Mouse (Mus musculus): ENCODE data around the gene Atp5b.

Atp5b gene

DNA sequence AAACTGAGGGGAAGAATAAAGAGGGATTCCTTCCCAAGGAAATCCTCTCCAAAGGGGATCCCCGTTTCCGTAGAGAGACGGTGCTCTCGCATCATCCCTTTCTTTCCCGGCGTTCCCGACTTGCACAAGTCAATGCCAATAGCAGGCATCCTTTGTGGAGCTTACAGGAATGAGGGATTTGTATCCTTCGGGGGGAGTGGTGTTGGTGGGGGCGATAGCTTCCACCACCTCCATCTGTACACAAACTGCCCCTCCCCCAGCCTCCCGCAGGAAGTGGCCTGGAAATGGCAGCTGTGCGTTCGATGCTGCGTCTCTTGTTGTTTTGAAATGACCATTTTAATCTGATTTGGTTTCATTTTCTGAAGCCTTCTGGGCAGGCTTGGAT, 14.5 kb downstream of the Atp5b start:
- DNase-seq = peak; percentile 55

DNA sequence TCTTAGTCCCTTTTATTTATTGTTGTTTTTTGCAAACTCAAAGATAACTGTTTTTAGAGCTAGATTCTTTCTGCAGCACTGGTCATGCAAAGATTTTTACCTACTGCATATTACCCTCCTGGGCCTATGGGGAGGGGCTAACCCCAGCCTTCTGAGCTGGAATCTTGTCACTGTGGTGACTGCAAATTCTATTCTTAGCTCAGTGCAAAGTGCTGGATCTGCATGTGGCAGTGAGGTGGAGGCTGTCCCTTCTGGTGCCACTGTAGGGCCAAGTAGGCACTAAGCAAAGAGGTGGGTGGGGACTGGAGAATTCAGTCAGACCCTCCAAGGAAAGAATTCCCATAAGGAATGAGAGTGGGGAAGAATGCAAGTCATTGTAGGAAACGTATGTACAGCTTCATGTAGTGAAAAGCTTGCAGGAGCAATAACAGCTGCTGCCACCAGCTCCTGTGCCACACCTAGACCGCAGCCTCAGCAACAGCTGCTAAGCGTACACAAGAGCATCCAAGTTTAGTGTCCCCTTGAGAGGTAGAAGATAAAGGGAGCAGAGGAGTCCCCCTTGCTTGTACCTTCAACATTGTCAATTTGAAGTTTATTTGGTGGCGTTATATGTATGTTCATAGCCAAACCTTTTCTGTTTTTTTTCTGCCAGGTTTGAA, 27.2 kb downstream of the Atp5b start:
- DNase-seq = no peak

DNA sequence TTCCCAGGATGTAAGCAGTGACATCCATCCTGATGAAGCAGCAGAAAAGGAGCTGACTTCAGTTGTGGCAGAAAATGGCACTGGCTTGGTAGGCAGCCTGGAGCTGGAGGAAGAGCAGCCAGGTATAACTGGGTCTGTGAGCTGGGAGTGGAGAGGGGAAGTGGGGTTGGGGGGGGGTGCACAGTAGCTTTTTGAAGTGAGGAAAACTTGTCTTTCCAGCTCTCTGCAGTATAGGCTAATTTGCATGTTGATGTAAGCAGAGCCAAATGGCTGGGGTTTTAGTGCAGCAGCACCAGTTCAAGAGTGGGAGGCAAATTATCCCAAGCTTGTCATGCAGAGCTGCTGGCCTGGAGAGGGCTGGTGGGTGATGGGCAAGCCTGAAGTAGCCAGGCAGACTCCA, 28.2 kb downstream of the Atp5b start:
- no peak for DNase-seq

DNA sequence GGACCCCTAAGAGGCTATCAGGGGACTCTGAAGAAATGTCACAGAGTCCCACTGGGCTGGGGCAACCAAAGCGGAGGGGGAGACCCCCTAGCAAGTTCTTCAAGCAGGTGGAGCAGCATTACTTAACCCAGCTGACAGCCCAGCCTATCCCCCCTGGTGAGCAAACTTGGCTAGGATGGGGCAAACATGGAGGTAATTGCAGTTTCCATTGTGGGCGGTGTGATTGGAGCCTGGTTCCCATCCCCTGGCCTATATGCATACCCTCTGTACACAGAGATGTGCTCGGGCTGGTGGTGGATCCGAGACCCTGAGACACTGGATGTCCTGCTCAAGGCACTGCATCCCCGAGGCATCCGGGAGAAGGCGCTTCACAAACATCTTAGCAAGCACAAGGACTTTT, 40.8 kb downstream of the Atp5b start:
- DNase-seq = no peak

DNA sequence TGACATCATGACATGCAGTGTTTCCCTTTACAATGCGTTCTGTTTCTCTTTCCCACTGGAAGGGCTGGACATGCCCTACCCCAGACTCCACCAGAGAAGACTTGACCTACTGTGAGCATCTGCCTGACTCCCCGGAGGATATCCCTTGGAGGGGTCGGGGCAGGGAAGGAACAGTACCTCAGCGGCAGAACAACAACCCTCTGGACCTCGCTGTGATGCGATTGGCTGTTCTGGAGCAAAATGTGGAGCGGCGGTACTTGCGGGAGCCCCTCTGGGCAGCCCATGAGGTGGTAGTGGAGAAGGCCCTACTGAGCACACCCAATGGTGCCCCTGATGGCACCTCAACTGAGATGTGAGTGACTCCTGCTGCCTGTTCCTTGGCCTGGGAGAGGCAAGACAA, 41.8 kb downstream of the Atp5b start:
- DNase-seq = no peak

DNA sequence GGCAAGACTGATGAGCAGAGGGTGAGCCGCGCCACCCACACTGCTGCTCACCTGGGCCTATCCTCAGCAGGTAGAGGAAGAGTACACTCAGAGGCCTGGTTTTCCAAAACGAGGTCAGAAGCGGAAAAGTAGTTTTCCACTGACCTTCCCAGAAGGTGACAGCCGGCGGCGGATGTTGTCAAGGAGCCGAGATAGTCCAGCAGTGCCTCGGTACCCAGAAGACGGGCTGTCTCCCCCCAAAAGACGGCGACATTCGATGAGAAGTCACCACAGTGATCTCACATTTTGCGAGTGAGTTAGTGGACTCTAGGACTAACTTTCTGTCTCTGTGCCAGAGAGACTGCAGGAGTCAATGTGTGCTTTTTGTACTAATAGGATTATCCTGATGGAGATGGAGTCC, 42.9 kb downstream of the Atp5b start:
- no peak for DNase-seq

DNA sequence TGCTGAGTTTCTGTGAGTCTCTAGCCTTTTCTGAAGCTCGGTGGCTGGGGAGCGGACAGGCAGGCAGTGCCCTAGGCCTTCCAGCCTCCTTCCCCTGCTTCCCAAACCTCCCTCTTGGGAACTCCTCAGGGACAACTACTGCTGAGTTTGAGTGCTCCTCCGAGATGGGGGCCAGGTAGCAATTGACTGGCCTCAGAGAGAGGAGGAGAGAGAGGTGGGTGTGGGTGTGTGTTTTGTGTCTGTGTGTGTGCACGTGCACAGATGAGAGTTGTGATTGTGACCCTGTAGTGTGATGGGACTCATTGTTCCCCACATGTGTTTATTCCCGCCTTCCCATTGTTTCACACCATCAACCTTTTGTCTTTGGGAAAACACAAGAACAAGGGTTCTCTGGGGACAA, 44.4 kb downstream of the Atp5b start:
- DNase-seq = no peak

DNA sequence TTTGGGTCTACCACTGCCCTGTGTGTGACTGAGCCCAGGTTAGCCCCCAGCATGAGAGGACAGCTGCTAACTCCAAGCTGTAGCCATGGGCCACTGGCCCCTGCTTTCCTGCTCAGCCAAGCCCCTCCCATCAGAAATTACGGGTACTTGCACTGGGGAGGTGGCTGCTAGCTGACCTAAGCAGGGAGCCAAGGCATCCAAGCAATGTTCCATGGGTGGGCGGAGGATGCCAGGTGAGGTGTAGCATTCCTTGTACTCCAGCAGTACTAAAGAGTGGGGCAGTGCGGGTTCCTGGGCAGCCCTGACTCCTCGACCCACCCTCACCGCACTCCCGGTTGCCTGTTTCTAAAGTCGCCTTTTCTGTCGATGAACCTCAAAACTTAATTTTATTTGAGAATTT, 45.1 kb downstream of the Atp5b start:
- DNase-seq = no peak

DNA sequence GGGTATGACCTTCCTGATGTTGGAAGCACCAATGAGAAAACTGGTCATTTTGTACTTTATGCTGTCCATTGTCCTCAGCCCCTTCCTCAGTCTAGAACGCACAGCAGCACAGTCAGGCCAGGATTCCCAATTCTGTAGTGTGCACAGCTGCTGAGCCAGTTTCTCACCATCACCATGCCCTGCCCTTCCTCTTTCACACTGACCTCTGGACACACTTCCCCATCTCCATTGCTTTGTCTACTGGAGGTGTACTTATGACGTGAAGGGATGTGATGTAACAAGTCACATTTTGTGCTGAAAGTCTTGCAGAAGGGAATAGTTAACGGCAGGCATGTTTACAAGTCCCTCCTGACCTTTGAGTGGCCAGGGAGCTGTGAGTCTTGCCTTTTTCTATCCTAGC, 48.2 kb downstream of the Atp5b start:
- DNase-seq = no peak

DNA sequence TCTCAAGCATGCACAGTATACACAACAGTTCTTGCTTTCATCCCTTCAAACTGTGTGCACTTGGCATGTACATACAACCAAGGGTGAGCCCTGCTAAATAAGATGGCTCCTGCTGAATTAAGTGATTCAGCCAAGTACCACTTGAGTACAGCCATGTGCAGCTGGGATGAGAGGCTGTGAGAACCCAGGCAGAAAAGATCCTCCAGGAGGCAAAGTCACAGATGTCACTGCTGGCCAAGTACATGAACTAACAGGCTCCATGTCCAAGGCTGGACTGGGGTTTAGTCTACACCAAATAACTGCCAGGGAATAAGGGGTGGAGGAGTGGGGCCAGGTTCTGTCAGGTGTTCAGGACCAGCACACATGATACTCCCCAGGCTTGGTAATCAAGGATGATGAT, 48.7 kb downstream of the Atp5b start:
- DNase-seq = no peak

DNA sequence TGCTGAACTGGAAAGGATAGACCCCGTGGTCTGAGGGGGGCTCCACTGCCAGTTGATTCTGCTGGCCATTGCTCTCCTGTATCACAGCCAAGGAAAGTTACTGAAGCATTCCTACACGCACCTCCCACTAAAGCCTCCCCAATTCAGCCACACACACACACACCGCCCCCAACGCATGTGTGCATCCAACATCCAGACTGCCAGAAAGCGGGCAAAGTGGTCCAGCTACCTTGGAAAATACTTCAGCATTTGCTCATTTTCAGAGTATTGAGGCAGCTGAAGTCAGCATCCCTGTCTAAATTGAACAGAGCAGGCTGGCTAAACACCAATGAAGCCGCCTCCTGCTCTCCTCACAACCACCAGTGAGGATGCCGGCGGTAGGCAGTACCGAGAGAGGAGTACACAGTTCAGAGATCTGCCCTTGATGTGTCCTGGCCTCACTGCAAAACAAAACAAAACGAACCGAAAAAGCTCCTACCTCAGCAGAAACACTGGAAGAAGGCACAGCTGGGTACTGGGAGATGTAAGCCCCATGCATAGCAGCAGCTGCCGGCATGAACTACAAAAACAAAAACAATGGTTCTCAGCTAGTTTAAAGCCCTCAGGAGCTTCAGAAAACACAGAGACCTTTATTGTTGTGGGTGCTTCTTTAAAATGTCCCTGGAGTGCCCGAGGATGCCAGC, 50.7 kb downstream of the Atp5b start:
- no peak for DNase-seq

DNA sequence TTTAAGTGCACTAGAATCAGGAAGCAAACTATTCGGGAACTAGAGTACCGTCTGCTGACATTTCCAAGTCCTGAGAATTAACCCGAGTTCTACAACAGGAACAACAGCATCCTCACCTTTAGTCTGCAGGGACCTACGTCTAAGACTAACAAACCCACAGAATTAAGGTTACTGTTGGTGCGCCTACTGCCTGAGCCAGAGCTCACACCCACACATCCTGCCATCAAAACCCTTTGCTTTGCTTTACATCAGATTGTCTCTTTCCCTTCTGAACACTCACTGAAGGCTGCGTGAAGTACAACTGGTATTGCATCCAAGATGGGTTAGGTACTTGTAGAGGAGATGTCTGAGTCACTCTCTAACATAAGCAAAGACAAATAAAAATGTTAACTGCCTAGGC, 52.3 kb downstream of the Atp5b start:
- DNase-seq = no peak

Data from kidney, adult 9 months (tissue).